Mouse (Mus musculus) fat pad, adult 2 months (tissue): ENCODE data around the gene Dsn1.

Source experiments
- DNase-seq: peaks from one replicate; pipeline ENCODE4 v3.0.0-alpha.2; 2011; ENCODE audit warnings: low read depth, low spot score; ENCODE audit errors: extremely low read depth

The Dsn1 gene

DNA sequence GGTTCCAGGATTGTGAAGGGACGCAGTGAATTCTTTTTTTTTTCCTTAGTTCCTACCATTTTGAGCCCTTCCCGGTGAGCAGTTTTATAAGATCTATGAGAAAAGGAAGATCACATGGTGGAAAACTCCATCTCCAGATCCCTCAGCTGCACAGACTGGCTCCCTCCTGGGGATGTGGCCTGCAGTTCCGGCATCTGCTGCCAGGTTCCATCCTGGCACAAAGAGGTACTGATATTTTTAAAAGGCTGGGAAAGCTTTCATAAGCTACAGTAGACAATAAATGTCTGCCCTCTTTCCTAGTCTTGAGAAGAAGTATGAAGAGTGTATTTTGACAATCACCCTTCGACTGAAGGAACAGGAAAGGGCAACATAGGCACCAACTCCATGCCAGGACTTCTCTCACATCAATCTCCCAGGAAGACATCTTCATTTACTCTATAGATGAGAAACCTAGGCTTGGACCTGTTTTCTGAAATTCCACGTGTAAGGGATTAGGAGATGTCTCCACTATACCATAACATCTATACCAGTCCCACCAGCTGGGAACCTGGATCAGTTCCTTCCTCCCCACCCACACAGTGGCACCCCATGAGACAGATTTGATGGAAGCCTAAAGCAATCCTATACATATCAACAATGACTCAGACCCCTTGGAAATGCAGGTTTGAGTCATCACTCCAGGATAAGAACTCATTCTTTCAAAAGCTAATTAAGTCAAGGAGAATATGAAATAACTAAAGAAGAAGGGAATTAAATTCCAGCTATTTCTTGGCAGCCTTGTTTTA is 33.4 kb downstream of the Dsn1 start:
- no peak for DNase-seq

GRCm38 (mm10) chr2:156970253-156970652 is 36.7 kb downstream of the Dsn1 start:
- DNase-seq = no peak

DNA sequence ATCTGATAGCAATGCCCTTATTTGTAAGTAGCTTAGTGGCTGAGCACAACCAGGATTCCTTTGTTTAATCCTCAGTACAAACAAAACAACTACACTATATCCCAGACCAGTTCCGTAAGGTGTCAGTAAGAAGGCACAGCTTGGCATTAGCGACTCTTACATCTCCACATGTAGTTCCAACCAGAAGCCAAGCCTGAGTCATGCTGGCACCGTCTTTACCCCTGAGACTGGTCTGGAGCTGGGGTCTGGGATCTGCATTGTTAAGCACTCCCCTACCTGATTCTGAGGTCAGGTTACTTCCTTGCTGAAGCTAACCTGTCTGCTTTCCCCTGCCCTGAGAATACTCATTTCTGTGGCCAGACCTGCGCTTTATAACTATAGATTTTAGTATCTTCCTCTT is 38.5 kb downstream of the Dsn1 start:
- DNase-seq = no peak

DNA sequence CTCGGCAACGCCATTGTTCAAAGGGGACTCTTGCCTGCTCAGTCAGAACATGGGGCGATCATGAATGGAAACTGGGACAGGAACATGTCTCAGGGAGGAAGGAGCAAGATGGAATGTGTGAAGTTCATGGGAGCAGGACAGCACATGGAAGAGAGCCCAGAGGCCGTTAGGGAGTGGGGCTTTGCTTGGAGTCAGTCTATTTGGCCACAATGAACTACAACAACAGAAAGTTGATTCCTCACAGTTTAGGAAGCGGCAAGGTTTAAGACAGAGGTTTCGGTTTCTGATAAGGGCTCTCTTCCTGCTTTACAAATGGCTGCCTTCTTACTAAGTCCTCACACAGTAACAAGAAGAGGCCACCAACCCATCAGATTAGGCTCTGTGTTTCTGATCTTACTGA is 39.6 kb downstream of the Dsn1 start:
- no peak for DNase-seq

GRCm38 (mm10) chr2:156963891-156964290 is 43.1 kb downstream of the Dsn1 start:
- no peak for DNase-seq

DNA sequence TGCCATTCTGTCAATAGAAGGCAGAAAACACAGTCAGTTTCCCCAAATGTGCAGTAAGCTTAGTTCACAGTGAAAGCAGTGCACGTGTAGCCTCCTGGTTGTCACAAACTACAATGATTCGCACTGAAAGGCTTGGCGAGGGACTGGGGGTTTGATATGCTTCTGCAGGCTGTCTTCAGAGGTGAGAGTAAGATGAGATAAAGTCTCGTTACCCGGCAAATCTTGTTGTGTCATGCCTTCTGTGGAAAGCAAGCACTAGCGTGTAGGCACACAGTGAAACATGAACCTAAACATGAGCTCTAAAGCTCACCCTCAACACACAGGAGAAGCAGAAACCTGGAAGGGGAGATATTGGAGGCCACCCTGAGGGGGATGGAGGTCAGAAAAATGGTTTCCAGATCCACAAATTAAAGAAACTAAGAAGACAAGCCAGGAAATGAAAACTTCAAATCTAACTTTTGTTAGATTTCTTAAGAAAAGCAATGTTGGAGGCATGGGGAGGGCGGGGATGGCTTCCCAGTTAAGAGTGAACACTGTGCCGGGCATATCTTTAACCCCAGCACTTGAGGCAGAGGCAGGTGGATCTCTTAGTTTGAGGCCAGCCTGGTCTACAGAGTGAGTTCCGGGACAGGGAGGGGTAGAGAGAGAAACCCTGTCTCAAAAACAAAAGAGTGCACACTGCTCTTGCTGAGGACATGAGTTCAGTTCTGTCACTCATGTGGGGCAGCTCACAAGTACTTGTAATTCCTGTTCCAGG is 48.3 kb downstream of the Dsn1 start:
- DNase-seq = no peak

DNA sequence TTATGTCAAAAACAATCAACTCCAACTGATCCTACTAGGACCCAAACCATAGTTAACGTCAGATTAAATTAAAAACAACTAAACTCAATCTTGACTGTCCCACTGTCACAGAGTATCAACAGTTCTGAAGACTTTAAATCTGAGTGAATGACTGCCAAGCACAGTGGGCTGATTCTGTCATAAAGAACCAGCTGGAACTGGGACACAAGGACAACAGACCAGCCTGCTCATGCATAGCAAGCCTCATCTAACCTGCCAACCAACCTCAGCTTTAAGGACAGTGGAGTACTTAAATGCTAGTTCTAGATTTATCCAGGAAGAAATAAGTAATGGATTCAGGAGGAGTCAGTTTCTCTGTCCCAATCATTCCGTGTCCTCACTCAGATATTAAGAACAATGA is 49.9 kb downstream of the Dsn1 start:
- no peak for DNase-seq

DNA sequence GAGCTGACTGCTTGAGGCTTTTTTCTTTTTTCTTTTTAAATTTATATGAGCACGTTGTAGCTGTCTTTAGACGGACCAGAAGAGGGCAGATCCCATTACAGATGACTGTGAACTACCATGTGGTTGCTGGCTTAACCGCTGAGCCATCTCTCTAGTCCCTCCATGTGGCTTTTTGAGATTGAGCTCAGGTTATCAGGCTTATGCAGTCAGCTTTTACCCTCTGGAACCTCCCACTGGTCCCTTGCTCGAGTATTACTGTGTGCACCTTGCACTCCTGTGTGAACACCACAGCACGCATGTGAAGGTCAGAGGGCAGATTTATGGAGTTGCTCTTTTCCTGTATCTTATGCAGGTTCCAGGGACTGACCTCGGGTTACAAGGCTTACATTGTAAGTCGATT is 50.6 kb downstream of the Dsn1 start:
- DNase-seq = no peak

- no peak for DNase-seq
Measured at GRCm38 (mm10) chr2:156954463-156954862, 52.5 kb downstream of the Dsn1 start.

GRCm38 (mm10) chr2:156951301-156952094 is 55.5 kb downstream of the Dsn1 start:
- no peak for DNase-seq

- no peak for DNase-seq
Measured at GRCm38 (mm10) chr2:156950816-156951215, 56.1 kb downstream of the Dsn1 start.
